Mouse (Mus musculus): ENCODE data around the gene Cpd. TPM values are rescaled to one million over a fixed set of nuclear protein-coding genes. Genes with fewer than 3 reads are reported as not detected.
A peak's percentile ranks its signal among the peaks of the same experiment; 100 is the strongest.

The Cpd gene
- polyA plus RNA-seq, 1 experiment from 2014 or later, result 3.8 TPM

- Histone ChIP-seq H3K4me2 (ENCODE audit: low read length) (no peak overlapping the region), H3K36me3 (ENCODE audit: control insufficient read depth, insufficient read depth, low read length) (no peaks in the 10 kb centered on the region), H3K27ac (ENCODE audit: low read depth, low read length) (no peak overlapping the region), H3K9ac (ENCODE audit: low read depth, low read length) (no peak overlapping the region), H3K9me3 (ENCODE audit: control insufficient read depth, low read length) (no peaks in the 10 kb centered on the region), H3K27me3 (replicated peaks; ENCODE audit: control insufficient read depth, insufficient read depth, low read length) (no peaks in the 10 kb centered on the region), H3K4me1 (ENCODE audit: control insufficient read depth, insufficient read depth, low read depth, low read length) (no peaks in the 10 kb centered on the region), H3K4me3 (ENCODE audit: low read length) (no peak overlapping the region)
- WGBS, result 88% methylated on average over 8 of the region's 8 CpGs
- ATAC-seq, result no peak
Observed at GRCm38 (mm10) chr11:76775533-76775932, 71.3 kb downstream of the Cpd start.

- no peaks in the 10 kb centered on the region for H3K4me1 ChIP-seq (ENCODE audit: control insufficient read depth, insufficient read depth, low read depth, low read length)
Observed at GRCm38 (mm10) chr11:76773811-76774210, 73.0 kb downstream of the Cpd start.

DNA sequence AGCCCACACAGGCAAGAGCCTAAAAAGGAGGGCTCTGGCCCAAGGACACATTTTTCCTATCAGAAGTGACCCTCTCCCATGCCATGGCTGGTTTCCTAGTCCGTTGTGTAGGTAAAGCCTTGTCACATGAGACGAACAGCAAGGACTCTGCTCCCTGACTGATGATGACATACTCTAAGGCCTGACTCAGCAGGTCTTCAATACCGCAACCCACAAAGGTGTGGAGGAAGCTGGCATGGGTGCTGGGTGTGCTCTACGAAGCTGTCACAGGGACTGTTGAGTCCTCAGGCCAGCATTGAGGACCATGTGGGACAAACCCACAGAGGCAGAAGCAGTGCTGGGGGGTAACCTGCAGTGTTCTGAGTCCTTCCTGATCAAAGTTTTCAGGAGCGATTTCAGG lies 76.3 kb downstream of the Cpd start:
- ATAC-seq, result no peak
- no peaks in the 10 kb centered on the region for H3K9me3 ChIP-seq (ENCODE audit: control insufficient read depth, low read length)
- no peak overlapping the region for H3K4me2 ChIP-seq (ENCODE audit: low read length)
- no peak overlapping the region for H3K9ac ChIP-seq (ENCODE audit: low read depth, low read length)
- H3K27me3 ChIP-seq (replicated peaks; ENCODE audit: control insufficient read depth, insufficient read depth, low read length), result no peaks in the 10 kb centered on the region
- no peak overlapping the region for H3K4me3 ChIP-seq (ENCODE audit: low read length)
- no peaks in the 10 kb centered on the region for H3K36me3 ChIP-seq (ENCODE audit: control insufficient read depth, insufficient read depth, low read length)
- WGBS, result 91% methylated on average over 5 of the region's 5 CpGs
- H3K27ac ChIP-seq (ENCODE audit: low read depth, low read length), result no peak overlapping the region
- no peaks in the 10 kb centered on the region for H3K4me1 ChIP-seq (ENCODE audit: control insufficient read depth, insufficient read depth, low read depth, low read length)

More at GRCm38 (mm10) chr11:76773811-76774210, 73.0 kb downstream of the Cpd start:
- Histone ChIP-seq H3K4me3 (ENCODE audit: low read length) (no peak overlapping the region), H3K9me3 (ENCODE audit: control insufficient read depth, low read length) (no peaks in the 10 kb centered on the region), H3K27ac (ENCODE audit: low read depth, low read length) (no peak overlapping the region), H3K9ac (ENCODE audit: low read depth, low read length) (no peak overlapping the region), H3K36me3 (ENCODE audit: control insufficient read depth, insufficient read depth, low read length) (no peaks in the 10 kb centered on the region), H3K4me2 (ENCODE audit: low read length) (no peak overlapping the region), H3K27me3 (replicated peaks; ENCODE audit: control insufficient read depth, insufficient read depth, low read length) (no peaks in the 10 kb centered on the region)
- no peak for ATAC-seq
- WGBS, result 70% methylated on average over 3 of the region's 3 CpGs

- peak overlapping the region; percentile 46 for H3K9ac ChIP-seq (ENCODE audit: low read depth, low read length)
- no peaks in the 10 kb centered on the region for H3K27me3 ChIP-seq (replicated peaks; ENCODE audit: control insufficient read depth, insufficient read depth, low read length)
- H3K36me3 ChIP-seq (ENCODE audit: control insufficient read depth, insufficient read depth, low read length), result peaks cover 2% of the 10 kb centered on the region; the same call in 1 of the 2 replicates
- H3K9me3 ChIP-seq (ENCODE audit: control insufficient read depth, low read length), result no peaks in the 10 kb centered on the region
- ATAC-seq, result peak; percentile 35; the same call in 1 of the 2 replicates
- H3K27ac ChIP-seq (ENCODE audit: low read depth, low read length), result peak overlapping the region; percentile 37; the same call in 1 of the 2 replicates
- peaks cover 2% of the 10 kb centered on the region; the same call in 1 of the 2 replicates for H3K4me1 ChIP-seq (ENCODE audit: control insufficient read depth, insufficient read depth, low read depth, low read length)
- H3K4me2 ChIP-seq (ENCODE audit: low read length), result peak overlapping the region; percentile 37
- 17% methylated on average over 4 of the region's 4 CpGs for WGBS
- peak overlapping the region; percentile 65; the same call in 1 of the 2 replicates for H3K4me3 ChIP-seq (ENCODE audit: low read length)
Observed at GRCm38 (mm10) chr11:76763741-76764122, 83.1 kb downstream of the Cpd start.

DNA sequence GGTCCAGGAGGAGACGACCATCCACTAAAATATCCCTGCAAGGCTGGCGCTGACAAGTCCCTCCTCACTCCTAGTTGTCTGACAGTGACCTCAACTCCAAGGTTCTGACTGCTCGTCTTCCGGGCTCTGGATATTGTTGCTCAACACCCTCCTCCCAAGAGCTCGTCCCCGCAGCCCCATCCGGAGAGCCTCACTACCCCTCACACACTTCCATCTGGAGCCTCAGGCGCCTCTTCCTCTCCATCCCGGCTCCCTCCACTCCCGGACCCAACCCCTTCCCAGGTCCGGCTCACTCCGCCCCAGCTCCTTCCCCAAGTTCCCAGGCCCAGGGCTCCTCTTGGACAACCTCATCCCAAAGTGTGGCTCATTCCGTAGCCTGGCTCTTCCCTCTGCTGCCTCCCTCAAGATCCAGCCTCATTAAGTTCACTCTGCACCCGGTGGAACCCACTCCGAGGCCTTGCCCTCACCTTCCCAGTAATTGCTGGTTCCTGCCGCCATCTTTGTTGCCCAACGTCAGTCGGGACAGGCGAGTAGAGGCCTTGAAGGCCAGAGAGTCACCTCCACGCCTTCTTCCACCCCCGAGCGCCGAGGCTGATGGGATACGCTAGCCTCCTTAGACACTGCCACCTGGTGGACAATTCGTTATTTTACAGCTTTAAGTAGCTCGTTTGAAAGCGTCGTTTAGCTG lies 83.6 kb downstream of the Cpd start, which contains the start of gene Gosr1:
TSS of gene Gosr1 (minus strand) at position 527 of the 688 bp plus-strand sequence.
- Histone ChIP-seq H3K9ac (ENCODE audit: low read depth, low read length) (peak within 1 kb of the TSS; percentile 96), H3K27me3 (replicated peaks; ENCODE audit: control insufficient read depth, insufficient read depth, low read length) (no peaks in the 10 kb centered on the region), H3K4me1 (ENCODE audit: control insufficient read depth, insufficient read depth, low read depth, low read length) (peaks cover 2% of the 10 kb centered on the region; the same call in 1 of the 2 replicates), H3K36me3 (ENCODE audit: control insufficient read depth, insufficient read depth, low read length) (peaks cover 2% of the 10 kb centered on the region; the same call in 1 of the 2 replicates), H3K9me3 (ENCODE audit: control insufficient read depth, low read length) (no peaks in the 10 kb centered on the region), H3K27ac (ENCODE audit: low read depth, low read length) (peak within 1 kb of the TSS; percentile 84), H3K4me2 (ENCODE audit: low read length) (peak within 1 kb of the TSS; percentile 76), H3K4me3 (ENCODE audit: low read length) (peak within 1 kb of the TSS; percentile 65)
- peak; percentile 98 for ATAC-seq
- WGBS, result under 1% methylated on average over 28 of the region's 28 CpGs

DNA sequence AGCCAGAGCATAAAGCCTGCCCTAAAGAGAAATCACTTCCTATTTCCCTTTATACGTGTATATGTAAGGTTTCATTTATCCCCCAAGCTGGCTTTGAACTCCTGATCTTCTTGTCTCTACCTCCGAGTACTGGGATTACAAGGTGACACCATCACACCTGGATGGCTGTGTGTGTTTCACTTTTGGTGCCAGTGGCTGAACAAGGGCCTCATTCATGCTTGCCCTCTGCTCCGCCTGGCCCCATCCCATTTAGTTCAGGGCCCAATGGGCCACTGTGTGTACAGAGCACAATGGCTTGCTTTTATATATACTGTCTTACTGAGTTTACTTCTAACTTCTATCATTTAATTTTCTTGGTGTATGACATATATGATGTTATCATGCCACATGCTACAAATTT lies 94.5 kb downstream of the Cpd start:
- Histone ChIP-seq H3K4me1 (ENCODE audit: control insufficient read depth, insufficient read depth, low read depth, low read length) (no peaks in the 10 kb centered on the region), H3K4me3 (ENCODE audit: low read length) (no peak overlapping the region), H3K27ac (ENCODE audit: low read depth, low read length) (no peak overlapping the region), H3K9ac (ENCODE audit: low read depth, low read length) (no peak overlapping the region), H3K9me3 (ENCODE audit: control insufficient read depth, low read length) (no peaks in the 10 kb centered on the region), H3K4me2 (ENCODE audit: low read length) (no peak overlapping the region), H3K36me3 (ENCODE audit: control insufficient read depth, insufficient read depth, low read length) (peaks cover 20% of the 10 kb centered on the region), H3K27me3 (replicated peaks; ENCODE audit: control insufficient read depth, insufficient read depth, low read length) (no peaks in the 10 kb centered on the region)
- 94% methylated on average over 3 of the region's 3 CpGs for WGBS
- ATAC-seq, result no peak

GRCm38 (mm10) chr11:76748819-76749218 lies 98.0 kb downstream of the Cpd start:
- Histone ChIP-seq H3K9ac (ENCODE audit: low read depth, low read length) (no peak overlapping the region), H3K4me2 (ENCODE audit: low read length) (no peak overlapping the region), H3K4me1 (ENCODE audit: control insufficient read depth, insufficient read depth, low read depth, low read length) (no peaks in the 10 kb centered on the region), H3K4me3 (ENCODE audit: low read length) (no peak overlapping the region), H3K9me3 (ENCODE audit: control insufficient read depth, low read length) (no peaks in the 10 kb centered on the region), H3K27ac (ENCODE audit: low read depth, low read length) (no peak overlapping the region), H3K36me3 (ENCODE audit: control insufficient read depth, insufficient read depth, low read length) (peaks cover 27% of the 10 kb centered on the region), H3K27me3 (replicated peaks; ENCODE audit: control insufficient read depth, insufficient read depth, low read length) (no peaks in the 10 kb centered on the region)
- WGBS, result 89% methylated on average over 9 of the region's 9 CpGs
- ATAC-seq, result no peak

- peaks cover 21% of the 10 kb centered on the region for H3K36me3 ChIP-seq (ENCODE audit: control insufficient read depth, insufficient read depth, low read length)
- no peaks in the 10 kb centered on the region for H3K4me1 ChIP-seq (ENCODE audit: control insufficient read depth, insufficient read depth, low read depth, low read length)
- H3K4me2 ChIP-seq (ENCODE audit: low read length), result no peak overlapping the region
- ATAC-seq, result no peak
- H3K4me3 ChIP-seq (ENCODE audit: low read length), result no peak overlapping the region
- H3K9me3 ChIP-seq (ENCODE audit: control insufficient read depth, low read length), result no peaks in the 10 kb centered on the region
- H3K27ac ChIP-seq (ENCODE audit: low read depth, low read length), result no peak overlapping the region
- 95% methylated on average over 1 of the region's 1 CpGs for WGBS
- H3K27me3 ChIP-seq (replicated peaks; ENCODE audit: control insufficient read depth, insufficient read depth, low read length), result no peaks in the 10 kb centered on the region
- no peak overlapping the region for H3K9ac ChIP-seq (ENCODE audit: low read depth, low read length)
Observed at GRCm38 (mm10) chr11:76745921-76746320, 100.9 kb downstream of the Cpd start.

GRCm38 (mm10) chr11:76744550-76744949 lies 102.3 kb downstream of the Cpd start:
- WGBS, result 71% methylated on average over 7 of the region's 7 CpGs
- no peak overlapping the region for H3K4me2 ChIP-seq (ENCODE audit: low read length)
- no peak overlapping the region for H3K9ac ChIP-seq (ENCODE audit: low read depth, low read length)
- ATAC-seq, result no peak
- no peak overlapping the region for H3K27ac ChIP-seq (ENCODE audit: low read depth, low read length)
- no peak overlapping the region for H3K4me3 ChIP-seq (ENCODE audit: low read length)
- H3K4me1 ChIP-seq (ENCODE audit: control insufficient read depth, insufficient read depth, low read depth, low read length), result no peaks in the 10 kb centered on the region
- peaks cover 24% of the 10 kb centered on the region for H3K36me3 ChIP-seq (ENCODE audit: control insufficient read depth, insufficient read depth, low read length)
- no peaks in the 10 kb centered on the region for H3K27me3 ChIP-seq (replicated peaks; ENCODE audit: control insufficient read depth, insufficient read depth, low read length)
- H3K9me3 ChIP-seq (ENCODE audit: control insufficient read depth, low read length), result no peaks in the 10 kb centered on the region
